Mouse (Mus musculus) olfactory bulb, adult 2 months (tissue): ENCODE data around the gene Folr1.

ENCODE experiments used
- CTCF ChIP-seq: fragments of 200-500 bp; IDR thresholded peaks from 2 replicates; pipeline ENCODE4 v1.5.1; 2012; ENCODE audit warnings: low read depth, mild to moderate bottlenecking, low read length, moderate library complexity; ENCODE audit not compliant: insufficient read depth
- POLR2A ChIP-seq: fragments of 200-500 bp; IDR thresholded peaks from 2 replicates; pipeline ENCODE4 v1.6.1; 2012; ENCODE audit warnings: mild to moderate bottlenecking, low read depth, low read length, moderate library complexity; ENCODE audit not compliant: insufficient read depth

GRCm38 (mm10) chr7:101817861-101818401 is 52.7 kb downstream of the Folr1 start, which contains the start of gene Phox2a:
- TF ChIP-seq POLR2A, result no peak
- no peak for TF ChIP-seq CTCF
